Mouse (Mus musculus) spleen, adult 2 months (tissue): ENCODE data around the gene Mtch1.

Source experiments
- CTCF ChIP-seq: fragments of 200-500 bp; IDR thresholded peaks from 2 replicates; pipeline ENCODE4 v1.5.1; 2011; ENCODE audit warnings: mild to moderate bottlenecking, inconsistent platforms; ENCODE audit not compliant: insufficient read depth, insufficient read length, insufficient replicate concordance; ENCODE audit errors: extremely low read depth
- POLR2A ChIP-seq: fragments of 200-500 bp; IDR thresholded peaks from 2 replicates; pipeline ENCODE4 v1.6.1; 2011; ENCODE audit warnings: low read depth, low read length, inconsistent platforms

GRCm38 (mm10) chr17:29339170-29339768, 8.5 kb downstream of the Mtch1 start:
- TF ChIP-seq CTCF: no peak
- no peak for TF ChIP-seq POLR2A
